Mouse (Mus musculus) midbrain, embryonic 16.5 days (tissue): Measurements from ENCODE around the gene Plxnb2. TPM values are rescaled to one million over a fixed set of nuclear protein-coding genes. Genes with fewer than 3 reads are reported as not detected.

Source experiments
- ATAC-seq: fragments of 200-750 bp; cut with Nextera tagmentation; 2 replicates; pipeline ENCODE4 v1.8.0; 2017; ENCODE audit warnings: moderate TSS enrichment
- H3K27ac ChIP-seq: fragments of 300-500 bp; sonication (generic); 2 replicates; pipeline ENCODE4 v1.5.1; 2014; ENCODE audit warnings: mild to moderate bottlenecking, low read length, mixed read lengths
- H3K27me3 ChIP-seq: fragments of 300-500 bp; sonication (generic); 2 replicates; pipeline ENCODE4 v1.6.1; 2014; ENCODE audit warnings: low read depth, low read length, mixed read lengths; ENCODE audit not compliant: control insufficient read depth, insufficient read depth
- H3K36me3 ChIP-seq: fragments of 300-500 bp; sonication (generic); 2 replicates; pipeline ENCODE4 v1.6.1; 2014; ENCODE audit warnings: mild to moderate bottlenecking, low read length, moderate library complexity, mixed read lengths; ENCODE audit not compliant: control insufficient read depth, insufficient read depth
- H3K4me1 ChIP-seq: fragments of 300-500 bp; sonication (generic); 2 replicates; pipeline ENCODE4 v1.6.1; 2014; ENCODE audit warnings: mild to moderate bottlenecking, low read length, mixed read lengths; ENCODE audit not compliant: control insufficient read depth, insufficient read depth
- H3K4me2 ChIP-seq: fragments of 300-500 bp; sonication (generic); 2 replicates; pipeline ENCODE4 v1.6.1; 2014; ENCODE audit warnings: mild to moderate bottlenecking, low read length, mixed read lengths
- H3K4me3 ChIP-seq: fragments of 300-500 bp; sonication (generic); 2 replicates; pipeline ENCODE4 v1.5.1; 2014; ENCODE audit warnings: low read depth, mild to moderate bottlenecking, low read length, moderate library complexity, mixed read lengths
- H3K9ac ChIP-seq: fragments of 300-500 bp; sonication (generic); 2 replicates; pipeline ENCODE4 v1.6.1; 2014; ENCODE audit warnings: low read depth, low read length, mixed read lengths
- H3K9me3 ChIP-seq: fragments of 300-500 bp; sonication (generic); replicated peaks from 2 replicates; pipeline ENCODE4 v1.6.1; 2014; ENCODE audit warnings: mild to moderate bottlenecking, low read length, mixed read lengths; ENCODE audit not compliant: control insufficient read depth, poor library complexity, severe bottlenecking
- WGBS: fragments of 180-500 bp; shearing (Covaris S2); extraction: QIAGEN DNeasy Blood & Tissue Kit; methylation state at CpG from one replicate; pipeline ENCODE4 v1.1.7; 2014; 5-methylcytosine and 5-hydroxymethylcytosine counted together
- polyA plus RNA-seq: library from polyadenylated mRNA; unstranded; fragments of >200 nt; fragmentation: Nextera tagmentation; extraction: Ambion mirVana; gene quantifications from 2 replicates; pipeline ENCODE4 v1.2.1, GENCODE M21; 2015

Plxnb2 gene
- polyA plus RNA-seq, 1 experiment from 2014 or later, result 90.1 TPM

DNA sequence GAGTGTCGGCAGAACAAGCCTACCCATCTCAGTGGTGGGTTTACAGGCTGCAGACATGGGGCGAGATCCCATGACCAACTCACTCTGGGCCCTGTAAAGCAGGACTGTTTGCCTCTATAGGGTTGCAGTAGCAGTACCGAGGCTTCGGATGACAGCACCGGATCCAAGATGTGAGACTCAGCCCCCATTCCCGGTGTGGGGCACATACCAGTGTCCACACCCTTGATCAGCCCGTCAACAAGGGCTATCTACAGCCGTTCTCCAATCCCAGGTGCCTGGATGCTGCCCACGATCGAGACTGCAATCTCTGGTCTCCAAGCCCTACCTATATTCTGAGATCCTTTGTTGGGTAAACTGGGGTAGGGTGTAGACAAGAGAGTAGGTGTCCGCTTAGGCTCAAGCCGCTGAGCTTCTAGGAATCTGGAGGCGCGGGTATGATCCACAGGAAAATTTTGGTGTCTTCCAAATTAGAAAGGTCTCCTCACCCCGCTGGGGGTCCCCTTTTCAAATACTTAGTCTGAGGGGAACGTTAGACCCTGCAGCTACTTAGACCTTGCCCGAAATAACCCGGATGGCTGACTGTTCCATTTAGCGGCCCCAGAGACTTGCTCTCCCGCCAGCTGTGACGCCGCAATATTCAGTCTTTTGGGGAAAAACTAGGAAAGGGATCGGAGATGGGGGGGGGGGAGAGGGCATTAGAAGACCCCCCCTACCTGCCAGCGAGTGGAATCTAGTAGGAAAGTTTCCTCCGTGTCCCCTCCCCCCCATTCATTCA is 31.9 kb downstream of the Plxnb2 start:
- Histone ChIP-seq H3K36me3 (peaks cover 2% of the 10 kb centered on the region; the same call in 1 of the 2 replicates), H3K9ac (peak overlapping the region; percentile 92), H3K4me1 (peaks cover 42% of the 10 kb centered on the region), H3K9me3 (no peaks in the 10 kb centered on the region), H3K4me3 (peak overlapping the region; percentile 83), H3K27me3 (no peaks in the 10 kb centered on the region), H3K27ac (peak overlapping the region; percentile 88), H3K4me2 (peak overlapping the region; percentile 84)
- no peak; the same call in 1 of the 2 replicates for ATAC-seq
- 3% methylated on average over 25 of the region's 25 CpGs for WGBS

- Histone ChIP-seq H3K27ac (peak overlapping the region; percentile 77; the same call in 1 of the 2 replicates), H3K36me3 (no peaks in the 10 kb centered on the region; the same call in 1 of the 2 replicates)
- ATAC-seq, result no peak
Observed at GRCm38 (mm10) chr15:89147895-89148294, 32.7 kb downstream of the Plxnb2 start.

DNA sequence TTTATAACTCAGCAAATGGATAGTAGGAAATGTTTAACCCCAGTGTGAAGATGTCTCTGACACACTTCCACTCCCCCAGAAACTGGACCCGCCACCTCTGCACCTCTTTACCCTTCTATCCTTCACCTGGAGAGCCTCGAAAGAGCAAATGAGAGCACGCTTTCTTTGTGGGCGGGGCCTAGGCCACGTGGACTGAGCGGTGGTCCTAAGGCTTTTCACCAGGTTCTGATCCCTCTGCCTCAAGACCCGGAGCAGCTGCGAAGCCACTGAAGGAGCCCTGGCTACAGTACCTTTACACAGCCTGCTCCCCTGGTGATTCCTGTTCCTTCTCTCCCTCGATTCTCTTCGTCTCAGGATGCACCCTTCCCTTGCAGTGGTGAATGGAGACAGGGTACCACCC is 33.1 kb downstream of the Plxnb2 start:
- Histone ChIP-seq H3K4me3 (peak overlapping the region; percentile 83), H3K4me2 (peak overlapping the region; percentile 84), H3K27ac (peak overlapping the region; percentile 77), H3K9me3 (no peaks in the 10 kb centered on the region), H3K36me3 (no peaks in the 10 kb centered on the region; the same call in 1 of the 2 replicates), H3K9ac (peak overlapping the region; percentile 71), H3K4me1 (peaks cover 41% of the 10 kb centered on the region), H3K27me3 (no peaks in the 10 kb centered on the region)
- no peak for ATAC-seq
- 14% methylated on average over 10 of the region's 10 CpGs for WGBS

More at GRCm38 (mm10) chr15:89147895-89148294, 32.7 kb downstream of the Plxnb2 start:
- peak overlapping the region; percentile 84 for H3K4me2 ChIP-seq
- no peaks in the 10 kb centered on the region for H3K9me3 ChIP-seq
- H3K4me1 ChIP-seq, result peaks cover 42% of the 10 kb centered on the region
- peak overlapping the region; percentile 92 for H3K9ac ChIP-seq
- no peaks in the 10 kb centered on the region for H3K27me3 ChIP-seq
- H3K4me3 ChIP-seq, result peak overlapping the region; percentile 83
- 36% methylated on average over 4 of the region's 4 CpGs for WGBS

- no peaks in the 10 kb centered on the region; the same call in 1 of the 2 replicates for H3K36me3 ChIP-seq
- ATAC-seq, result peak; percentile 32; the same call in 1 of the 2 replicates
- no peaks in the 10 kb centered on the region for H3K9me3 ChIP-seq
- peak overlapping the region; percentile 71 for H3K9ac ChIP-seq
- WGBS, result 6% methylated on average over 14 of the region's 16 CpGs
- peak overlapping the region; percentile 84 for H3K4me2 ChIP-seq
- H3K27ac ChIP-seq, result peak overlapping the region; percentile 77
- peaks cover 37% of the 10 kb centered on the region for H3K4me1 ChIP-seq
- H3K27me3 ChIP-seq, result no peaks in the 10 kb centered on the region
- H3K4me3 ChIP-seq, result peak overlapping the region; percentile 83
Observed at GRCm38 (mm10) chr15:89147024-89147423, 33.6 kb downstream of the Plxnb2 start.

DNA sequence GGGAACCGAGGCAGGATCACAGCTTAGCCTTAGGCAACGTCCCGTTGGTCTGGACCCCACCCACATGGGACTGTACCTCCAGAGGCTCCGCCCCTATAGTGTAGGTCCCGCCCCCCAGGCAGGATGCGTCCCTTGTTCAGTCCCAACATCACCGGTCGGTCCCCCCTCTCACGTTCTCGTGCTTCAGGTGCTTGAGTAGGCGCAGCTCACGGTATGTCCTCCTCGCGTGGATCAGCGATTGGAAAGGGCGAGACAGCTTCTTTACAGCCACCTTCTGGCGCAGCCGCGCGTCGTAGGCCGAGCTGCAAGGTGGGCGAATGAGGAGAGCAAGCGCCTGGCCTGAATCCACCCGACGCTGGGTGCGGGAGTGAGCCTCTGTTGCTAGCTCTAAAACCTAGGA is 34.1 kb downstream of the Plxnb2 start:
- 2% methylated on average over 27 of the region's 27 CpGs for WGBS
- H3K27ac ChIP-seq, result peak overlapping the region; percentile 77
- no peaks in the 10 kb centered on the region for H3K9me3 ChIP-seq
- H3K9ac ChIP-seq, result peak overlapping the region; percentile 71
- no peaks in the 10 kb centered on the region; the same call in 1 of the 2 replicates for H3K36me3 ChIP-seq
- ATAC-seq, result peak; percentile 44
- H3K4me1 ChIP-seq, result peaks cover 36% of the 10 kb centered on the region
- no peaks in the 10 kb centered on the region for H3K27me3 ChIP-seq
- peak overlapping the region; percentile 83 for H3K4me3 ChIP-seq
- H3K4me2 ChIP-seq, result peak overlapping the region; percentile 84

DNA sequence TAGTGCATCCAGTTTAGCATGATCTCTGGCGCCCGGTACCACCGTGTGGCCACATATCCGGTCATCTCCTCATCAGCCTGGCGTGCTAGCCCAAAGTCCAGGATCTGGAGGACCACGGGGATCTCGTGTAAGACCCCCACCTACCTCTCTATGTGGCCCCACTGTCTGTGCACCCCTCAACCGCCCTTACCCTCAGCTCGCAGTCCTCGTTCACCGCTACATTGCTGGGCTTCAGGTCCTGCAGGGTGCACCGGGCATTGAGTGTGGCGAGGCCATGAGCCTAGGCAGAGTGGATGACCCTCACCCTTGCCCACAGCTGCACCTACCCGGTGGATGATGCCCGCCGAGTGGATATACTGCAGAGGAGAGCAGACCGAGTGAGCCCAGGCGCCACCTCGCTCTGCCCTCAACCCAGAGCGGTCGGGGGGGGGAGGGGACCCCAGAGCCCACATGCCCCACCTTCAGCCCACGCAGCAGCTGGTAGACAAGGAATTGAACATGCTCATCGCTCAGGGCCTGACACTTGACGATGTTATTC is 34.7 kb downstream of the Plxnb2 start:
- Histone ChIP-seq H3K27ac (peak overlapping the region; percentile 77), H3K9ac (peak overlapping the region; percentile 71; the same call in 1 of the 2 replicates)
- 77% methylated on average over 24 of the region's 24 CpGs for WGBS

DNA sequence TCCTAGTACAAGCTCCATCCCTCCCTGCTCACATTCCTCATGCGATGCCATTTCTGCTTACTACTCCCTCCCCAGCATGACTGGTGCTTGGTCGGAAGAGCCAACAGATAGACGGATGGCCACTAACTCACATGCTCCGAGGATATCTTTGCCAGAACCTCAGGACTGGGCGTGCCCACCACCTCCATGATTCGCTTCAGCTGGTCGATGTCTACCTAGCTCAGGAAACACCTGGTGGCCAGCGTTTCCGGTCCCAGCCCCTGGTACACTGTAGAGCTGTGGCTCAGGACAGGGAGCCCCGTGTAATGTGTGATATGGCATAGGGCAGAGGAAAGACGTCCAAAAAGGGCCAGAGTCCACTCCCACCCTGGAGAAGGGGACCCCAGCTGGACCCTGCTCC is 35.6 kb downstream of the Plxnb2 start:
- Histone ChIP-seq H3K4me1 (peaks cover 42% of the 10 kb centered on the region), H3K27me3 (peaks cover 2% of the 10 kb centered on the region), H3K4me2 (no peak overlapping the region), H3K9me3 (no peaks in the 10 kb centered on the region), H3K9ac (no peak overlapping the region), H3K4me3 (no peak overlapping the region), H3K27ac (no peak overlapping the region), H3K36me3 (no peaks in the 10 kb centered on the region; the same call in 1 of the 2 replicates)
- no peak for ATAC-seq
- WGBS, result 90% methylated on average over 11 of the region's 11 CpGs

More for the DNA sequence above, 34.7 kb downstream of the Plxnb2 start:
- peak overlapping the region; percentile 84 for H3K4me2 ChIP-seq
- peak overlapping the region; percentile 83 for H3K4me3 ChIP-seq
- H3K9me3 ChIP-seq, result no peaks in the 10 kb centered on the region
- H3K27me3 ChIP-seq, result no peaks in the 10 kb centered on the region
- peak; percentile 19; the same call in 1 of the 2 replicates for ATAC-seq
- no peaks in the 10 kb centered on the region; the same call in 1 of the 2 replicates for H3K36me3 ChIP-seq
- H3K4me1 ChIP-seq, result peaks cover 39% of the 10 kb centered on the region

- Histone ChIP-seq H3K4me3 (no peak overlapping the region), H3K27me3 (peaks cover 8% of the 10 kb centered on the region), H3K9ac (no peak overlapping the region), H3K4me2 (no peak overlapping the region), H3K4me1 (peaks cover 38% of the 10 kb centered on the region), H3K36me3 (no peaks in the 10 kb centered on the region; the same call in 1 of the 2 replicates), H3K27ac (no peak overlapping the region), H3K9me3 (no peaks in the 10 kb centered on the region)
- 81% methylated on average over 2 of the region's 2 CpGs for WGBS
- no peak for ATAC-seq
Observed at GRCm38 (mm10) chr15:89143134-89143533, 37.5 kb downstream of the Plxnb2 start.

DNA sequence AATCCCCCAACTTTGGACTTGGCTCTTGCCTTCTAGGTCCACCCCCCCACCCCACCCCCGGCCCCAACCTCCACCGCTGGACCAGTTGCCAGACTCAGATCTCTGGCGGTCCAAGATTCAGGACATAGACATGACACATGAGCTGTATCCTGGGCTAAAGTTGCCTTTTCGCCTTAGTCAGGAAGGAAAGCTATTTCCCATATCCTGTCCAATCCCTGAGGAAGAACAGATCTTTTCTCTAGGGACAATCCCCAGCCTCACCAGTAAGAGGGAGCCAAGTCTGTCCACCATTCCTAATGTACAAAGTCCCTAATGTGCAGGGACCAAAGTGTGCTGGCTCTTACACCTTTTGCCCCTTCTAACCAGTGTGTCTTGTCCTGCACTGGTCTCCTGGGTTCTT is 38.7 kb downstream of the Plxnb2 start:
- H3K27ac ChIP-seq, result no peak overlapping the region
- H3K36me3 ChIP-seq, result no peaks in the 10 kb centered on the region; the same call in 1 of the 2 replicates
- H3K4me2 ChIP-seq, result no peak overlapping the region
- H3K9me3 ChIP-seq, result no peaks in the 10 kb centered on the region
- WGBS, result 69% methylated on average over 4 of the region's 4 CpGs
- no peak overlapping the region for H3K4me3 ChIP-seq
- peaks cover 8% of the 10 kb centered on the region for H3K27me3 ChIP-seq
- H3K9ac ChIP-seq, result no peak overlapping the region
- no peak for ATAC-seq
- peaks cover 26% of the 10 kb centered on the region for H3K4me1 ChIP-seq
